In the genomic region with DNA sequence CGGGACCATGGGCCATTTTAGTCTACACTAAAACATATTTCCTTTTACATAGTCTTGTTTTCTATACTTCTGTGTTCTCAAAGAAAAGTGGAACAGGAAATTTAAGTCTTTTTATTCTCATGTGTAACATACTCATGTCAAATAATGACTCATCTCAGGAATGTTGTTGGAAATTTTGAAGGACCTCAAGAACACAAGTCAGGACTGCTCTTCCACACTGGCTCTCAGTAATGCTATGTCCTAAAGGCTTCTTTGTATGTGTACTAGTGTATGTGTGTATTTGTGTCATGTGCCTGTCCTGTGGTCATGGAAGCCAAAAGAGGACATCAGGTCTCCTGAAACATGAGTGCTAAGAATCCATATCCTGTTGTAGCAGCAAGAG, we compare ENCODE assay signal across 26 mouse cellular contexts. TPM values are rescaled to one million over a fixed set of nuclear protein-coding genes. Genes with fewer than 3 reads are reported as not detected.
DNase-seq lines count a peak whose midpoint lies in the region; ATAC-seq and TF ChIP-seq lines count a peak whose summit lies in the region.
"Had no signal": no experiment of that assay in that cellular context is flagged by ENCODE, and none has a peak within 500 bp of the region (broad histone marks: within the 10 kb centered on the region; RNA-seq: fewer than 3 reads in every experiment).

No protein-coding gene starts in this region.

- H3K27ac ChIP-seq in heart, embryonic 13.5 days (replicated peaks), result peak overlapping the region; percentile 56; the same call in 1 of the 2 replicates
- H3K27ac ChIP-seq in lung, embryonic 16.5 days (ENCODE audit: low read length), result peak overlapping the region; percentile 73
- peak overlapping the region; percentile 96 for H3K27ac ChIP-seq in MEL (ENCODE audit: control insufficient read depth, low read depth, low read length)
- peak overlapping the region; percentile 44; the same call in 1 of the 2 replicates for H3K27ac ChIP-seq in stomach, embryonic 14.5 days (ENCODE audit: low read length)
- H3K27ac ChIP-seq: embryonic facial prominence, embryonic 12.5 days; forebrain, embryonic 12.5 days; hindbrain, embryonic 14.5 days; limb, embryonic 10.5 days; liver, embryonic 15.5 days; macrophage had no signal

- WGBS in heart, embryonic 13.5 days, result 70% methylated on average over 1 of the region's 1 CpGs
- WGBS in lung, embryonic 16.5 days, result 34% methylated on average over 1 of the region's 1 CpGs
- 69% methylated on average over 1 of the region's 1 CpGs for WGBS in stomach, embryonic 14.5 days

- peaks cover 10% of the 10 kb centered on the region for H3K9me3 ChIP-seq in heart, embryonic 13.5 days
- H3K9me3 ChIP-seq in lung, embryonic 16.5 days (ENCODE audit: control insufficient read depth, low read length), result peaks cover 13% of the 10 kb centered on the region
- H3K9me3 ChIP-seq in MEL (replicated peaks; ENCODE audit: insufficient read depth, low read length), result no peaks in the 10 kb centered on the region
- H3K9me3 ChIP-seq in stomach, embryonic 14.5 days (ENCODE audit: control insufficient read depth, low read depth, low read length), result peaks cover 4% of the 10 kb centered on the region; the same call in 1 of the 2 replicates
- H3K9me3 ChIP-seq: liver, embryonic 15.5 days had no signal

- H3K4me1 ChIP-seq in heart, embryonic 13.5 days, result peaks cover 18% of the 10 kb centered on the region
- peaks cover 3% of the 10 kb centered on the region; the same call in 1 of the 2 replicates for H3K4me1 ChIP-seq in lung, embryonic 16.5 days (replicated peaks; ENCODE audit: control insufficient read depth, insufficient read depth, low read length)
- H3K4me1 ChIP-seq in MEL (ENCODE audit: control insufficient read depth in 1 of 2, insufficient read depth in 2 of 2, low read length in 2 of 2), result peaks cover 9 to 11% of the 10 kb centered on the region in 2 experiments
- no peaks in the 10 kb centered on the region for H3K4me1 ChIP-seq in stomach, embryonic 14.5 days (ENCODE audit: control insufficient read depth, insufficient read depth, low read length)
- H3K4me1 ChIP-seq: embryonic facial prominence, embryonic 12.5 days; forebrain, embryonic 12.5 days; limb, embryonic 10.5 days; liver, embryonic 15.5 days had no signal

- peaks cover 28% of the 10 kb centered on the region for H3K36me3 ChIP-seq in heart, embryonic 13.5 days
- H3K36me3 ChIP-seq in lung, embryonic 16.5 days (ENCODE audit: control insufficient read depth, insufficient read depth, low read length), result peaks cover 15% of the 10 kb centered on the region
- H3K36me3 ChIP-seq in MEL (ENCODE audit: control insufficient read depth in 1 of 2, insufficient read depth in 2 of 2, low read length in 2 of 2), result peaks cover 3 to 24% of the 10 kb centered on the region in 2 experiments; a peak in 3 of 4 replicates
- H3K36me3 ChIP-seq in stomach, embryonic 14.5 days (ENCODE audit: control insufficient read depth, insufficient read depth, low read length), result peaks cover 6% of the 10 kb centered on the region; the same call in 1 of the 2 replicates

- H3K79me2 ChIP-seq in MEL (ENCODE audit: control insufficient read depth, insufficient read depth, low read length, poor library complexity), result no peaks in the 10 kb centered on the region

- no peak overlapping the region for H3K4me3 ChIP-seq in heart, embryonic 13.5 days
- no peak overlapping the region for H3K4me3 ChIP-seq in lung, embryonic 16.5 days (ENCODE audit: low read length)
- no peak overlapping the region; a peak in 1 of 4 replicates for H3K4me3 ChIP-seq in MEL (ENCODE audit: control insufficient read depth in 1 of 2, insufficient read depth in 1 of 2, low read depth in 2 of 2, low read length in 2 of 2)
- no peak overlapping the region for H3K4me3 ChIP-seq in stomach, embryonic 14.5 days (ENCODE audit: low read depth, low read length)
- H3K4me3 ChIP-seq: embryonic facial prominence, embryonic 12.5 days; erythroblast, embryonic 14.5 days; forebrain, embryonic 12.5 days; heart, adult 2 months; limb, embryonic 10.5 days; liver, embryonic 15.5 days had no signal

- TF ChIP-seq POLR2A in MEL (IDR thresholded peaks at IDR 0.05; ENCODE audit: control insufficient read depth in 1 of 2, insufficient read depth in 1 of 2, low read depth in 1 of 2, low read length in 2 of 2, poor library complexity in 1 of 2), result no peak

- H3K4me2 ChIP-seq in heart, embryonic 13.5 days, result no peak overlapping the region
- H3K4me2 ChIP-seq in lung, embryonic 16.5 days (ENCODE audit: low read depth, low read length), result no peak overlapping the region
- H3K4me2 ChIP-seq in stomach, embryonic 14.5 days (replicated peaks; ENCODE audit: low read depth, low read length), result no peak overlapping the region
- H3K4me2 ChIP-seq: embryonic facial prominence, embryonic 12.5 days; forebrain, embryonic 12.5 days; hindbrain, embryonic 14.5 days; liver, embryonic 15.5 days; midbrain, embryonic 11.5 days had no signal

- no peaks in the 10 kb centered on the region for H3K27me3 ChIP-seq in heart, embryonic 13.5 days (replicated peaks)
- H3K27me3 ChIP-seq in lung, embryonic 16.5 days (ENCODE audit: control insufficient read depth, insufficient read depth, low read depth, low read length), result no peaks in the 10 kb centered on the region
- H3K27me3 ChIP-seq in MEL (ENCODE audit: control insufficient read depth in 1 of 2, insufficient read depth in 2 of 2, low read length in 2 of 2), result no peaks in the 10 kb centered on the region
- H3K27me3 ChIP-seq in stomach, embryonic 14.5 days (ENCODE audit: control insufficient read depth, insufficient read depth, low read length), result no peaks in the 10 kb centered on the region
- H3K27me3 ChIP-seq: CH12.LX; embryonic facial prominence, embryonic 12.5 days; forebrain, embryonic 12.5 days; liver, embryonic 15.5 days had no signal

- no peak for TF ChIP-seq RAD21 in MEL (IDR thresholded peaks at IDR 0.05; ENCODE audit: low read depth, low read length)

- no peak for TF ChIP-seq EP300 in MEL (IDR thresholded peaks at IDR 0.05; ENCODE audit: low read depth in 1 of 2, low read length in 2 of 2)

- TF ChIP-seq CTCF in MEL (IDR thresholded peaks at IDR 0.05 in 2 of 3, conservative IDR thresholded peaks at IDR 0.05 in 1 of 3; ENCODE audit: control insufficient read depth in 1 of 3, insufficient read depth in 1 of 3, low read depth in 2 of 3, low read length in 3 of 3, poor library complexity in 1 of 3, severe bottlenecking in 1 of 3), result no peak

- ATAC-seq in heart, embryonic 13.5 days (ENCODE audit: extremely low read depth, insufficient number of reproducible peaks, low FRiP score, low TSS enrichment), result no peak
- ATAC-seq in lung, embryonic 16.5 days (ENCODE audit: low read depth), result no peak
- no peak for ATAC-seq in stomach, embryonic 14.5 days (ENCODE audit: insufficient number of reproducible peaks, insufficient read depth, low FRiP score, low read depth)

- H3K9ac ChIP-seq in heart, embryonic 13.5 days, result no peak overlapping the region
- no peak overlapping the region for H3K9ac ChIP-seq in lung, embryonic 16.5 days (ENCODE audit: low read length)
- peak overlapping the region; percentile 15; the same call in 1 of the 2 replicates for H3K9ac ChIP-seq in MEL (ENCODE audit: control insufficient read depth, low read depth, low read length, poor library complexity, severe bottlenecking)
- H3K9ac ChIP-seq in stomach, embryonic 14.5 days (replicated peaks; ENCODE audit: low read depth, low read length), result no peak overlapping the region
- H3K9ac ChIP-seq: embryonic facial prominence, embryonic 12.5 days; forebrain, embryonic 12.5 days; hindbrain, embryonic 14.5 days; liver, embryonic 15.5 days had no signal

- no peak for DNase-seq in heart, adult 9 months (ENCODE audit: low spot score in 2 of 2)
- no peak for DNase-seq in lung, postnatal 4 days
- peak; percentile 34 for DNase-seq in MEL (ENCODE audit: low read depth, low spot score)
- no peak for DNase-seq in urinary bladder, postnatal 4 days (ENCODE audit: low spot score in 2 of 2)
- no peak for DNase-seq in cerebellum, postnatal 14 days
- DNase-seq: adrenal gland, postnatal 10 days; cerebellum, adult 18-20 months; cerebellum, postnatal 25 days; gastrocnemius, postnatal 36 days; heart, adult 2 months; heart, postnatal 14 days; kidney, adult 9 months; kidney, postnatal 14 days; liver had no signal

TF ChIP-seq in MEL, 35 proteins besides CTCF, POLR2A, EP300 and RAD21:
- TF ChIP-seq ZMIZ1 (IDR thresholded peaks at IDR 0.05; ENCODE audit: low read depth, low read length) (no peak), GABPA (IDR thresholded peaks at IDR 0.05; ENCODE audit: low read depth, low read length) (no peak), TBP (IDR thresholded peaks at IDR 0.05; ENCODE audit: low read depth, low read length) (no peak), POLR2AphosphoS2 (IDR thresholded peaks at IDR 0.05; ENCODE audit: low read length) (no peak), CHD2 (IDR thresholded peaks at IDR 0.05; ENCODE audit: low read length) (no peak), HCFC1 (IDR thresholded peaks at IDR 0.05; ENCODE audit: low read depth, low read length) (no peak), SIN3A (IDR thresholded peaks at IDR 0.05; ENCODE audit: low read length) (no peak), POLR2AphosphoS5 (IDR thresholded peaks at IDR 0.05; ENCODE audit: borderline replicate concordance, low read depth, low read length) (no peak), MAFK (IDR thresholded peaks at IDR 0.05; ENCODE audit: borderline replicate concordance, low read depth, low read length) (no peak), ZC3H11A (IDR thresholded peaks at IDR 0.05; ENCODE audit: low read depth, low read length) (no peak), MAZ (IDR thresholded peaks at IDR 0.05; ENCODE audit: low read depth, low read length) (no peak), ELF1 (IDR thresholded peaks at IDR 0.05; ENCODE audit: low read depth, low read length) (no peak), BHLHE40 (IDR thresholded peaks at IDR 0.05; ENCODE audit: borderline replicate concordance, low read depth, low read length) (no peak), KAT2A (conservative IDR thresholded peaks at IDR 0.05; ENCODE audit: low read depth, low read length) (no peak)
TF ChIP-seq in MEL: peak in this region for 0.

RNA-seq across cellular contexts. Expression of gene 4930453N24Rik, which starts 11.7 kb away (rescaled TPM):
- polyA plus RNA-seq in heart, embryonic 13.5 days (2015; fragmentation: Nextera tagmentation; extraction: Ambion mirVana), result 12.9 and 16.0 TPM in 2 replicates
- 21.3 and 21.8 TPM in 2 replicates for polyA plus RNA-seq in lung, embryonic 16.5 days (2015; fragmentation: Nextera tagmentation; extraction: Ambion mirVana)
- total RNA-seq in MEL (2012; rRNA removed), result 20.5 and 23.8 TPM in 2 replicates
- polyA plus RNA-seq in MEL (2012; ENCODE audit: insufficient read depth in 1 of 2, insufficient read length in 2 of 2, low read depth in 1 of 2, low replicate concordance in 2 of 2, missing spikeins in 1 of 2), result 10 to 100 TPM in 1 of 2 experiments, not detected in 1; 19.4 TPM
- polyA plus RNA-seq in stomach, embryonic 14.5 days (2014; fragmentation: Nextera tagmentation; extraction: Ambion mirVana), result 29.8 and 30.1 TPM in 2 replicates

Comparison
In these comparisons a context has a peak if more than half of its experiments do, and no peak if none do; other contexts are left out.
1. H3K27ac ChIP-seq: peak in every context shown above with its lines; median percentile 96 in MEL; 73 in lung, embryonic 16.5 days; 56 in heart, embryonic 13.5 days; 44 in stomach, embryonic 14.5 days.